Mouse (Mus musculus) limb, embryonic 14.5 days (tissue): ENCODE measurements around the gene Mef2d. TPM values are rescaled to one million over a fixed set of nuclear protein-coding genes. Genes with fewer than 3 reads are reported as not detected.

ENCODE experiments used
- ATAC-seq: fragments of 200-750 bp; cut with Nextera tagmentation; 2 replicates; pipeline ENCODE4 v1.8.0; 2017; ENCODE audit warnings: low read depth, moderate number of reproducible peaks, moderate TSS enrichment; ENCODE audit not compliant: low FRiP score
- DNase-seq: peaks from one replicate; pipeline ENCODE4 v3.0.0-alpha.2; 2015; ENCODE audit warnings: low spot score
- H3K27ac ChIP-seq: fragments of 300-500 bp; sonication (generic); replicated peaks from 2 replicates; pipeline ENCODE4 v1.5.1; 2014; ENCODE audit warnings: low read depth, mild to moderate bottlenecking, low read length, moderate library complexity, mixed read lengths
- H3K27me3 ChIP-seq: fragments of 300-500 bp; sonication (generic); 2 replicates; pipeline ENCODE4 v1.6.1; 2014; ENCODE audit warnings: low read length, mixed read lengths; ENCODE audit not compliant: control insufficient read depth, insufficient read depth
- H3K36me3 ChIP-seq: fragments of 300-500 bp; sonication (generic); 2 replicates; pipeline ENCODE4 v1.6.1; 2014; ENCODE audit warnings: mild to moderate bottlenecking, low read length, moderate library complexity, mixed read lengths; ENCODE audit not compliant: control insufficient read depth, insufficient read depth
- H3K4me1 ChIP-seq: fragments of 300-500 bp; sonication (generic); 2 replicates; pipeline ENCODE4 v1.6.1; 2014; ENCODE audit warnings: antibody characterized with exemption, low read length, mixed read lengths; ENCODE audit not compliant: control insufficient read depth, insufficient read depth
- H3K4me2 ChIP-seq: fragments of 300-500 bp; sonication (generic); replicated peaks from 2 replicates; pipeline ENCODE4 v1.6.1; 2014; ENCODE audit warnings: low read depth, mild to moderate bottlenecking, low read length, moderate library complexity; ENCODE audit not compliant: severe bottlenecking
- H3K4me3 ChIP-seq: fragments of 300-500 bp; sonication (generic); replicated peaks from 2 replicates; pipeline ENCODE4 v1.5.1; 2014; ENCODE audit warnings: low read length
- H3K9ac ChIP-seq: fragments of 300-500 bp; sonication (generic); 2 replicates; pipeline ENCODE4 v1.6.1; 2014; ENCODE audit warnings: mild to moderate bottlenecking, low read depth, low read length, moderate library complexity; ENCODE audit not compliant: severe bottlenecking
- H3K9me3 ChIP-seq: fragments of 300-500 bp; sonication (generic); 2 replicates; pipeline ENCODE4 v1.6.1; 2016; ENCODE audit warnings: low read length; ENCODE audit not compliant: control insufficient read depth
- POLR2A ChIP-seq: fragments of 200-500 bp; IDR thresholded peaks from 2 replicates; pipeline ENCODE4 v1.8.0; 2012; ENCODE audit warnings: inconsistent platforms, mild to moderate bottlenecking, moderate library complexity, borderline replicate concordance; ENCODE audit not compliant: insufficient read depth, insufficient read length; ENCODE audit errors: extremely low read depth
- WGBS: fragments of 180-500 bp; shearing (Covaris S2); extraction: QIAGEN DNeasy Blood & Tissue Kit; methylation state at CpG from one replicate; pipeline ENCODE4 v1.1.7; 2014; 5-methylcytosine and 5-hydroxymethylcytosine counted together
- polyA plus RNA-seq, 2 experiments: library from polyadenylated mRNA; depleted of rRNA in 1 of 2; stranded (reverse) in 1 of 2; unstranded in 1 of 2; fragments of >200 nt; fragmentation: Nextera tagmentation in 1 of 2; extraction: Ambion mirVana in 1 of 2; gene quantifications; 2 replicates each; pipeline versions ENCODE4 v1.2.1 to v1.2.3; 2012 to 2014

The Mef2d gene
- polyA plus RNA-seq, 2 experiments = 29.6 to 58.7 TPM

GRCm38 (mm10) chr3:88209306-88209705 lies 67.1 kb downstream of the Mef2d start:
- Histone ChIP-seq H3K9me3 (no peaks in the 10 kb centered on the region), H3K4me1 (peaks cover 1% of the 10 kb centered on the region; the same call in 1 of the 2 replicates), H3K4me2 (no peak overlapping the region), H3K4me3 (no peak overlapping the region), H3K27ac (no peak overlapping the region), H3K36me3 (no peaks in the 10 kb centered on the region), H3K27me3 (peaks cover 98% of the 10 kb centered on the region), H3K9ac (no peak overlapping the region)
- DNase-seq = no peak
- no peak for ATAC-seq
- no peak for TF ChIP-seq POLR2A
- WGBS = 1% methylated on average over 6 of the region's 6 CpGs

- no peaks in the 10 kb centered on the region for H3K36me3 ChIP-seq
- no peak overlapping the region for H3K27ac ChIP-seq
- no peak overlapping the region for H3K9ac ChIP-seq
- TF ChIP-seq POLR2A = no peak
- no peak overlapping the region for H3K4me3 ChIP-seq
- 25% methylated on average over 2 of the region's 2 CpGs for WGBS
- peaks cover 98% of the 10 kb centered on the region for H3K27me3 ChIP-seq
- H3K4me1 ChIP-seq = peaks cover 2% of the 10 kb centered on the region; the same call in 1 of the 2 replicates
- H3K9me3 ChIP-seq = no peaks in the 10 kb centered on the region
- DNase-seq = no peak
- ATAC-seq = no peak
- H3K4me2 ChIP-seq = no peak overlapping the region
Measured at GRCm38 (mm10) chr3:88210121-88210520, 67.9 kb downstream of the Mef2d start.

DNA sequence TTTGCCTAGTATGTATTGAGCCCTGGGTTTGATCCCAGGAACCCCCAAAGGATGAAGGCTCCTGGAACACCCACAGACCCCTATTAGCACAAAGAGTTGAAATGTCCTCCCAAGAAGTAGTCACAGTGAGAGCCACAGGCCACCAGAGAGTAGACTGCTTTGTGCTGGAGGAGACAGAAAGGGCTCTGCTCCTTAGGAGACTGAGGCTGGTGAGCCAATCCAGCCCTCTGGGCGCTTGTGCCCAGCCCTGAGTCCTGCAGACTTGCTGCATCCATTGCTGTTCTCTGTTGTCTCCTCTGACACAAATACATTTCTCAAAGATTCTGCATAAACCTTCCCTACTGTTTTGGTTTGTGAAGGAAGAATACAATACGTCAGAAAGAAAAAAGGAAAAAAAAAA lies 68.7 kb downstream of the Mef2d start:
- no peak overlapping the region for H3K4me2 ChIP-seq
- H3K9ac ChIP-seq = no peak overlapping the region
- DNase-seq = no peak
- H3K9me3 ChIP-seq = no peaks in the 10 kb centered on the region
- no peak for ATAC-seq
- H3K4me3 ChIP-seq = no peak overlapping the region
- peaks cover 2% of the 10 kb centered on the region; the same call in 1 of the 2 replicates for H3K4me1 ChIP-seq
- H3K27me3 ChIP-seq = peaks cover 98% of the 10 kb centered on the region
- 16% methylated on average over 2 of the region's 2 CpGs for WGBS
- TF ChIP-seq POLR2A = no peak
- no peaks in the 10 kb centered on the region for H3K36me3 ChIP-seq
- H3K27ac ChIP-seq = no peak overlapping the region

DNA sequence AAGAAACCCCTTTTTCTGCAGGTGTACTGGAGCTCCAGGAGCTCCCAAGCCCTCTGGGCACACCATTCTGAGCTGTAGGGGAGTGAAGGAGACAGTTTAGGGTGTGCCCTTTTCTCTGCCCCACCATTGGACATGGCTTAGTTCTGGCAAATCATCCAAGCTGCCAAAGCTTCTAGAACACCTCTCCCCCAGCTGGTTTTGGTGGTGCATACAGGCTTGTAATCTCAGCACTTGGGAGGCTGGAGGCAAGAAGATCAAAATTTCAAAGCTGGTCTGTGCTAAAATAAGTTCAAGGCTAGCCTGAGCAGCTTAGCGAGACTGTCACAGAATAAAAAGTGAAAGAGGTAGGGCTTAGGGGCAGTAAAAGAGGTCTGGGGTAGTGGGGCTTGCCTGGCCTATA lies 70.2 kb downstream of the Mef2d start:
- WGBS = 6% methylated on average over 1 of the region's 1 CpGs
- H3K4me1 ChIP-seq = peaks cover 2% of the 10 kb centered on the region; the same call in 1 of the 2 replicates
- H3K9me3 ChIP-seq = no peaks in the 10 kb centered on the region
- no peak for TF ChIP-seq POLR2A
- no peak overlapping the region for H3K4me3 ChIP-seq
- no peaks in the 10 kb centered on the region for H3K36me3 ChIP-seq
- ATAC-seq (no peak), DNase-seq (no peak)
- H3K4me2 ChIP-seq = no peak overlapping the region
- peaks cover 98% of the 10 kb centered on the region for H3K27me3 ChIP-seq
- H3K27ac ChIP-seq = no peak overlapping the region
- no peak overlapping the region for H3K9ac ChIP-seq

DNA sequence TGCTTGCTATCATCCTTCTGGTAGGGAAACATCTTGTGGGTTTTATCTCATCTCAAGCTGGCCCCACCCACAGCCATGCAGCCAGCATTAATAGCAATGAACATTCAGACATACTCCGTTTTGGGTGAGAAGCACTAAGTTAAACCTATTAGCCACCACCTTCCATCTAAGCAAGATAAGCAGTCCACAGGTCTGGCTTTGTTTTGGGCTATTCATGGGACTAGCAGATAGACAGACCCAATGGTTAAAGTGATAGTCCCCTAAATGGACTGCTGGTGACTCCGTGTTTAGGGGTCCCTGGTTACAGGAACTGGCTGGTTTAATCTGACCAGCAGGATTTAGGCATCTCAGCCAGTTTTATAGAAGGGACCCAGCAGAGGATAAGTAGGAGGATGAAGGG lies 70.8 kb downstream of the Mef2d start:
- TF ChIP-seq POLR2A = no peak
- ATAC-seq (no peak), DNase-seq (no peak)
- Histone ChIP-seq H3K9ac (no peak overlapping the region), H3K4me1 (peaks cover 2% of the 10 kb centered on the region; the same call in 1 of the 2 replicates), H3K4me3 (no peak overlapping the region), H3K27me3 (peaks cover 94% of the 10 kb centered on the region), H3K27ac (no peak overlapping the region), H3K36me3 (no peaks in the 10 kb centered on the region), H3K4me2 (no peak overlapping the region), H3K9me3 (no peaks in the 10 kb centered on the region)
- WGBS = 11% methylated on average over 2 of the region's 2 CpGs
